Mouse (Mus musculus) ES-Bruce4 (cell line): Measurements from ENCODE around the gene Nrxn3.

Experiments
- CTCF ChIP-seq: IDR thresholded peaks from one replicate; pipeline ENCODE4 v1.8.1; 2011; ENCODE audit warnings: low read depth, low read length
- POLR2A ChIP-seq: IDR thresholded peaks from one replicate; pipeline ENCODE4 v1.8.1; 2011; ENCODE audit warnings: low read length; ENCODE audit not compliant: insufficient read depth

DNA sequence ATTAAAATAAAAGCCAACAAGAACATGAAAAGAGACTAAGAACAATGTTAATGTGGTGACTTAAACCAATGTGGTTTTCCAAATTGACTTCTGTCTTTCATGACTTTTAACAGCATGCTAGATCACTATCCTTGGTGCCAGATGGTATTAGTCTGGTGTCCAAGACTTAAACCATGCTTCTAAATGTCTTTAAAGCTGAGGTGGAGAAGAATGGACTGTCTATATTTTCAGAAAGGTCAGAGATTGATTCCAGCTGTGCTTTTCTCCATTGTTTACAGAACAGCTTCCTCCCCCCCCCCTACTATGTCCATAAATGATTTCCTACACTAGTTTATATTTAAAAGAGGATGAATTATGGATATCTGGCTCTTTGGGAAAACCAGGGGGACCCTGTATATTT lies 1473.5 kb downstream of the Nrxn3 start:
- TF ChIP-seq POLR2A, result no peak
- no peak for TF ChIP-seq CTCF
